9 mouse cellular contexts compared by ENCODE assay signal in genomic region chr15:82081161-82081560, GRCm38 (mm10). TPM values are rescaled to one million over a fixed set of nuclear protein-coding genes. Genes with fewer than 3 reads are reported as not detected.
DNase-seq lines count a peak whose midpoint lies in the region; ATAC-seq and TF ChIP-seq lines count a peak whose summit lies in the region.
"Had no signal": no experiment of that assay in that cellular context is flagged by ENCODE, and none has a peak within 500 bp of the region (broad histone marks: within the 10 kb centered on the region; RNA-seq: fewer than 3 reads in every experiment).

No protein-coding gene starts in this region.

- DNase-seq in ovary, postnatal 36 days (ENCODE audit: low spot score) = peak; percentile 20
- DNase-seq in ovary, adult 18-20 months (ENCODE audit: low spot score) = no peak
- DNase-seq in cerebellum, adult 9-10 months = peak; percentile 90
- peak; percentile 64 for DNase-seq in gastrocnemius, adult 2 months
- peak; percentile 50 to 62 for DNase-seq in layer of hippocampus, postnatal 36 days
- DNase-seq in neural tube, embryonic 11.5 days (ENCODE audit: low spot score) = peak; percentile 54
- peak; percentile 73 for DNase-seq in thymus, postnatal 4 days

- intact Hi-C loops in gastrocnemius, adult 2 months (cut with DNase I) = loop anchor here (5.0 kb wide), 1 partner anchor 156 kb away; no protein-coding TSS in a partner anchor

- no peak; the same call in 1 of the 2 replicates for ATAC-seq in neural tube, embryonic 11.5 days (ENCODE audit: insufficient read depth, low FRiP score, low TSS enrichment)

- H3K27me3 ChIP-seq in neural tube, embryonic 11.5 days (ENCODE audit: control insufficient read depth, insufficient read depth, low read length) = no peaks in the 10 kb centered on the region
- H3K27me3 ChIP-seq: lung, embryonic 15.5 days had no signal

- 32% methylated on average over 7 of the region's 7 CpGs for WGBS in neural tube, embryonic 11.5 days

- H3K9ac ChIP-seq in neural tube, embryonic 11.5 days (ENCODE audit: low read length) = no peak overlapping the region
- H3K9ac ChIP-seq: lung, embryonic 15.5 days had no signal

- H3K36me3 ChIP-seq in neural tube, embryonic 11.5 days (ENCODE audit: control insufficient read depth, insufficient read depth, low read length) = no peaks in the 10 kb centered on the region
- H3K36me3 ChIP-seq: lung, embryonic 15.5 days had no signal

- no peaks in the 10 kb centered on the region for H3K4me1 ChIP-seq in neural tube, embryonic 11.5 days (ENCODE audit: control insufficient read depth, insufficient read depth, low read length)
- H3K4me1 ChIP-seq: lung, embryonic 15.5 days had no signal

- H3K4me3 ChIP-seq in gastrocnemius, adult 2 months = no peak overlapping the region
- H3K4me3 ChIP-seq in neural tube, embryonic 11.5 days (ENCODE audit: low read depth, low read length) = no peak overlapping the region
- H3K4me3 ChIP-seq: erythroblast, embryonic 14.5 days; lung, embryonic 15.5 days had no signal

- TF ChIP-seq CTCF in gastrocnemius, adult 2 months (IDR thresholded peaks at IDR 0.05) = peak; percentile 67

- H3K9me3 ChIP-seq in neural tube, embryonic 11.5 days (ENCODE audit: control insufficient read depth, low read length) = no peaks in the 10 kb centered on the region
- H3K9me3 ChIP-seq: lung, embryonic 15.5 days had no signal

- no peak overlapping the region for H3K27ac ChIP-seq in gastrocnemius, adult 2 months
- H3K27ac ChIP-seq in neural tube, embryonic 11.5 days (ENCODE audit: low read depth, low read length) = no peak overlapping the region
- H3K27ac ChIP-seq: lung, embryonic 15.5 days had no signal

- H3K4me2 ChIP-seq in neural tube, embryonic 11.5 days (ENCODE audit: low read depth) = no peak overlapping the region
- H3K4me2 ChIP-seq: lung, embryonic 15.5 days had no signal

RNA-seq across cellular contexts. Expression of gene Mei1, which starts 11.4 kb away (rescaled TPM):
- not detected for total RNA-seq in gastrocnemius, adult 2 months (2021)
- under 1 TPM; 0.17 to 0.30 TPM for total RNA-seq in layer of hippocampus, postnatal 36 days (2021)
- 0.05 TPM in 1 of 2 replicates, not detected in the other for polyA plus RNA-seq in neural tube, embryonic 11.5 days (2014; fragmentation: Nextera tagmentation; extraction: Ambion mirVana)
- polyA plus RNA-seq: erythroblast, embryonic 14.5 days had no signal

RNA-seq across cellular contexts. Expression of gene 4930407I10Rik, which starts 22.2 kb away (rescaled TPM):
- total RNA-seq in gastrocnemius, adult 2 months (2021) = not detected
- not detected for total RNA-seq in layer of hippocampus, postnatal 36 days (2021)
- polyA plus RNA-seq in neural tube, embryonic 11.5 days (2014; fragmentation: Nextera tagmentation; extraction: Ambion mirVana) = not detected in 2 replicates
- polyA plus RNA-seq: erythroblast, embryonic 14.5 days; lung, embryonic 15.5 days had no signal

RNA-seq across cellular contexts. Expression of gene Snu13, which starts 33.8 kb away (rescaled TPM):
- total RNA-seq in gastrocnemius, adult 2 months (2021) = 10 to 100 TPM; 44.4 to 61.4 TPM
- total RNA-seq in layer of hippocampus, postnatal 36 days (2021) = 100 to 1,000 TPM; 107 to 110 TPM
- polyA plus RNA-seq in neural tube, embryonic 11.5 days (2014; fragmentation: Nextera tagmentation; extraction: Ambion mirVana) = 283 and 301 TPM in 2 replicates

RNA-seq across cellular contexts. Expression of gene Ccdc134, which starts 46.6 kb away (rescaled TPM):
- total RNA-seq in gastrocnemius, adult 2 months (2021) = 10 to 100 TPM; 11.8 to 12.4 TPM
- 10 to 100 TPM; 11.5 to 15.3 TPM for total RNA-seq in layer of hippocampus, postnatal 36 days (2021)
- polyA plus RNA-seq in neural tube, embryonic 11.5 days (2014; fragmentation: Nextera tagmentation; extraction: Ambion mirVana) = 19.7 and 23.5 TPM in 2 replicates

RNA-seq across cellular contexts. Expression of gene Desi1, which starts 47.5 kb away (rescaled TPM):
- 10 to 100 TPM; 14.5 to 20.8 TPM for total RNA-seq in gastrocnemius, adult 2 months (2021)
- total RNA-seq in layer of hippocampus, postnatal 36 days (2021) = 100 to 1,000 TPM; 111 to 116 TPM
- 39.8 and 45.9 TPM in 2 replicates for polyA plus RNA-seq in neural tube, embryonic 11.5 days (2014; fragmentation: Nextera tagmentation; extraction: Ambion mirVana)
